Mouse (Mus musculus) forebrain, embryonic 16.5 days (tissue): ENCODE data around the gene Prdm12. TPM values are rescaled to one million over a fixed set of nuclear protein-coding genes. Genes with fewer than 3 reads are reported as not detected.

Experiments
- ATAC-seq: fragments of 200-750 bp; cut with Nextera tagmentation; 2 replicates; pipeline ENCODE4 v1.8.0; 2017; ENCODE audit warnings: mild to moderate bottlenecking, moderate library complexity
- H3K27ac ChIP-seq: fragments of 300-500 bp; sonication (generic); 2 replicates; pipeline ENCODE4 v1.5.1; 2014; ENCODE audit warnings: low read length, control low read depth
- H3K27me3 ChIP-seq: fragments of 300-500 bp; sonication (generic); replicated peaks from 2 replicates; pipeline ENCODE4 v1.6.1; 2014; ENCODE audit warnings: low read length; ENCODE audit not compliant: control insufficient read depth, insufficient read depth
- H3K36me3 ChIP-seq: fragments of 300-500 bp; sonication (generic); 2 replicates; pipeline ENCODE4 v1.6.1; 2014; ENCODE audit not compliant: control insufficient read depth, insufficient read depth
- H3K4me1 ChIP-seq: fragments of 300-500 bp; sonication (generic); replicated peaks from 2 replicates; pipeline ENCODE4 v1.6.1; 2014; ENCODE audit warnings: low read length; ENCODE audit not compliant: control insufficient read depth, insufficient read depth
- H3K4me2 ChIP-seq: fragments of 300-500 bp; sonication (generic); 2 replicates; pipeline ENCODE4 v1.6.1; 2014; ENCODE audit warnings: mild to moderate bottlenecking, low read length, control low read depth
- H3K4me3 ChIP-seq: fragments of 300-500 bp; sonication (generic); replicated peaks from 2 replicates; pipeline ENCODE4 v1.5.1; 2014; ENCODE audit warnings: mild to moderate bottlenecking, low read length, control low read depth
- H3K9ac ChIP-seq: fragments of 300-500 bp; sonication (generic); replicated peaks from 2 replicates; pipeline ENCODE4 v1.6.1; 2014; ENCODE audit warnings: low read depth, low read length, control low read depth
- H3K9me3 ChIP-seq: fragments of 300-500 bp; sonication (generic); 2 replicates; pipeline ENCODE4 v1.6.1; 2016; ENCODE audit warnings: low read length; ENCODE audit not compliant: control insufficient read depth
- WGBS: fragments of 180-500 bp; shearing (Covaris S2); extraction: QIAGEN DNeasy Blood & Tissue Kit; methylation state at CpG from one replicate; pipeline ENCODE4 v1.1.7; 2014; 5-methylcytosine and 5-hydroxymethylcytosine counted together
- polyA plus RNA-seq: library from polyadenylated mRNA; unstranded; fragments of >200 nt; fragmentation: Nextera tagmentation; extraction: Ambion mirVana; gene quantifications from 2 replicates; pipeline ENCODE4 v1.2.1, GENCODE M21; 2015

Prdm12 gene
- polyA plus RNA-seq, 1 experiment from 2014 or later, result 2.5 TPM

- WGBS, result 97% methylated on average over 6 of the region's 6 CpGs
Observed at GRCm38 (mm10) chr2:31619208-31619607, 20.6 kb upstream of the Prdm12 start.

GRCm38 (mm10) chr2:31633531-31633930 lies 6.3 kb upstream of the Prdm12 start:
- no peaks in the 10 kb centered on the region for H3K9me3 ChIP-seq
- H3K36me3 ChIP-seq, result no peaks in the 10 kb centered on the region
- H3K9ac ChIP-seq, result no peak overlapping the region
- peaks cover 59% of the 10 kb centered on the region for H3K27me3 ChIP-seq
- H3K4me1 ChIP-seq, result peaks cover 27% of the 10 kb centered on the region
- H3K27ac ChIP-seq, result no peak overlapping the region
- ATAC-seq, result no peak
- H3K4me2 ChIP-seq, result no peak overlapping the region
- 74% methylated on average over 3 of the region's 3 CpGs for WGBS
- no peak overlapping the region for H3K4me3 ChIP-seq

More at GRCm38 (mm10) chr2:31619208-31619607, 20.6 kb upstream of the Prdm12 start:
- no peaks in the 10 kb centered on the region for H3K36me3 ChIP-seq
- H3K4me3 ChIP-seq, result no peak overlapping the region
- no peak overlapping the region for H3K27ac ChIP-seq
- H3K4me1 ChIP-seq, result no peaks in the 10 kb centered on the region
- no peaks in the 10 kb centered on the region for H3K9me3 ChIP-seq
- H3K27me3 ChIP-seq, result no peaks in the 10 kb centered on the region
- H3K9ac ChIP-seq, result no peak overlapping the region
- no peak overlapping the region for H3K4me2 ChIP-seq
- no peak for ATAC-seq

GRCm38 (mm10) chr2:31635281-31636137 lies 4.3 kb upstream of the Prdm12 start:
- Histone ChIP-seq H3K4me3 (peak overlapping the region; percentile 25), H3K27ac (no peak overlapping the region), H3K4me2 (peak overlapping the region; percentile 45), H3K9me3 (no peaks in the 10 kb centered on the region), H3K36me3 (no peaks in the 10 kb centered on the region), H3K27me3 (peaks cover 75% of the 10 kb centered on the region), H3K9ac (no peak overlapping the region), H3K4me1 (peaks cover 40% of the 10 kb centered on the region)
- ATAC-seq, result no peak
- under 1% methylated on average over 51 of the region's 52 CpGs for WGBS

GRCm38 (mm10) chr2:31636138-31636741 lies 3.6 kb upstream of the Prdm12 start:
- Histone ChIP-seq H3K4me1 (peaks cover 46% of the 10 kb centered on the region), H3K36me3 (no peaks in the 10 kb centered on the region), H3K27me3 (peaks cover 77% of the 10 kb centered on the region), H3K4me2 (peak overlapping the region; percentile 45), H3K9ac (peak overlapping the region; percentile 23; the same call in 1 of the 2 replicates), H3K9me3 (no peaks in the 10 kb centered on the region), H3K4me3 (peak overlapping the region; percentile 32), H3K27ac (no peak overlapping the region)
- WGBS, result 1% methylated on average over 48 of the region's 48 CpGs
- no peak for ATAC-seq

GRCm38 (mm10) chr2:31636742-31637141 lies 3.1 kb upstream of the Prdm12 start:
- peak; percentile 31; the same call in 1 of the 2 replicates for ATAC-seq
- under 1% methylated on average over 34 of the region's 35 CpGs for WGBS
- peaks cover 47% of the 10 kb centered on the region for H3K4me1 ChIP-seq
- peak overlapping the region; percentile 32 for H3K4me3 ChIP-seq
- no peaks in the 10 kb centered on the region for H3K9me3 ChIP-seq
- H3K9ac ChIP-seq, result peak overlapping the region; percentile 23; the same call in 1 of the 2 replicates
- H3K27ac ChIP-seq, result no peak overlapping the region
- H3K36me3 ChIP-seq, result no peaks in the 10 kb centered on the region
- peaks cover 77% of the 10 kb centered on the region for H3K27me3 ChIP-seq
- H3K4me2 ChIP-seq, result peak overlapping the region; percentile 45

GRCm38 (mm10) chr2:31637311-31637710 lies 2.5 kb upstream of the Prdm12 start:
- Histone ChIP-seq H3K36me3 (no peaks in the 10 kb centered on the region), H3K9ac (no peak overlapping the region), H3K4me2 (peak overlapping the region; percentile 45), H3K4me1 (peaks cover 47% of the 10 kb centered on the region), H3K9me3 (no peaks in the 10 kb centered on the region), H3K27ac (no peak overlapping the region), H3K27me3 (peaks cover 82% of the 10 kb centered on the region), H3K4me3 (peak overlapping the region; percentile 32)
- no peak for ATAC-seq
- under 1% methylated on average over 12 of the region's 12 CpGs for WGBS

- Histone ChIP-seq H3K4me3 (peak overlapping the region; percentile 13; the same call in 1 of the 2 replicates), H3K4me1 (peaks cover 47% of the 10 kb centered on the region)
Observed at GRCm38 (mm10) chr2:31637807-31638206, 2.0 kb upstream of the Prdm12 start.

GRCm38 (mm10) chr2:31638581-31639465 lies 1.0 kb upstream of the Prdm12 start:
- Histone ChIP-seq H3K27me3 (peaks cover 82% of the 10 kb centered on the region), H3K4me3 (0 out of 2 replicates have a peak overlapping the region, but pooled peaks have one; percentile 3), H3K4me1 (peaks cover 47% of the 10 kb centered on the region), H3K27ac (no peak overlapping the region), H3K36me3 (no peaks in the 10 kb centered on the region), H3K4me2 (0 out of 2 replicates have a peak overlapping the region, but pooled peaks have one; percentile 13), H3K9ac (no peak overlapping the region), H3K9me3 (no peaks in the 10 kb centered on the region)
- ATAC-seq, result no peak
- 2% methylated on average over 32 of the region's 34 CpGs for WGBS

More at GRCm38 (mm10) chr2:31637807-31638206, 2.0 kb upstream of the Prdm12 start:
- no peaks in the 10 kb centered on the region for H3K36me3 ChIP-seq
- H3K27me3 ChIP-seq, result peaks cover 82% of the 10 kb centered on the region
- no peaks in the 10 kb centered on the region for H3K9me3 ChIP-seq
- no peak overlapping the region for H3K9ac ChIP-seq
- under 1% methylated on average over 22 of the region's 22 CpGs for WGBS
- 0 out of 2 replicates have a peak overlapping the region, but pooled peaks have one; percentile 6 for H3K4me2 ChIP-seq
- no peak for ATAC-seq
- H3K27ac ChIP-seq, result no peak overlapping the region
